ENCODE assay signal across 10 mouse cellular contexts in the genomic region with DNA sequence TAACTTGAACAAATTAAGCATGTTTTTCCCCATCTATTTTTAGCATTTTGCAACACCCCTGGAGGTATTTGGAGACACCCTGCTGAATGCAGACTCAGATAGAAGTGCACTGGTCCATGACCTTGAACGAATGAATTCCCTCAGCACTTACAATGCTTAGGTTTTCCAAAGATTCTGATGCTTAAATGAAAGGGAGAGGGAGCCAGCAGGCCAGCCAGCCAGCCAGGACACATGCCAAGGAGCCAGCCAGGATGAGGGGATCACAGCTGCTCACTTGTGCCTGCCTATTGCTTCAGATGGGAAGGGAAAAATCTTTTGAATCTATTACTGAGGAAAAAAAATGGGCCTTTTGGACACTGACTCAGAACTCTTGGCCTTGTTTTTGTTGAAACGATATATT.
DNase-seq lines count a peak whose midpoint lies in the region; ATAC-seq lines count a peak whose summit lies in the region.
"Had no signal": no experiment of that assay in that cellular context is flagged by ENCODE, and none has a peak within 500 bp of the region (broad histone marks: within the 10 kb centered on the region; RNA-seq: fewer than 3 reads in every experiment).

No protein-coding gene starts in this region.

- no peaks in the 10 kb centered on the region for H3K27me3 ChIP-seq in midbrain, embryonic 14.5 days (ENCODE audit: control insufficient read depth, insufficient read depth, low read length)
- no peaks in the 10 kb centered on the region for H3K27me3 ChIP-seq in midbrain, embryonic 13.5 days
- H3K27me3 ChIP-seq: megakaryocyte, embryonic 14.5 days had no signal

- H3K36me3 ChIP-seq in midbrain, embryonic 14.5 days (ENCODE audit: control insufficient read depth, insufficient read depth, low read length): no peaks in the 10 kb centered on the region
- H3K36me3 ChIP-seq in midbrain, embryonic 13.5 days: no peaks in the 10 kb centered on the region

- ATAC-seq in midbrain, embryonic 14.5 days (ENCODE audit: low FRiP score, low TSS enrichment): no peak
- ATAC-seq in midbrain, embryonic 13.5 days: no peak

- 53% methylated on average over 2 of the region's 2 CpGs for WGBS in midbrain, embryonic 14.5 days
- 59% methylated on average over 2 of the region's 2 CpGs for WGBS in midbrain, embryonic 13.5 days

- H3K9me3 ChIP-seq in midbrain, embryonic 14.5 days (ENCODE audit: control insufficient read depth, low read length): no peaks in the 10 kb centered on the region
- no peaks in the 10 kb centered on the region for H3K9me3 ChIP-seq in midbrain, embryonic 13.5 days
- H3K9me3 ChIP-seq: megakaryocyte, embryonic 14.5 days had no signal

- no peak overlapping the region for H3K9ac ChIP-seq in midbrain, embryonic 14.5 days (replicated peaks; ENCODE audit: low read length)
- no peak overlapping the region for H3K9ac ChIP-seq in midbrain, embryonic 13.5 days (replicated peaks)

- H3K27ac ChIP-seq in midbrain, embryonic 14.5 days (replicated peaks; ENCODE audit: low read depth, low read length): no peak overlapping the region
- no peak overlapping the region for H3K27ac ChIP-seq in midbrain, embryonic 13.5 days

- no peak overlapping the region for H3K4me2 ChIP-seq in midbrain, embryonic 14.5 days (ENCODE audit: low read length)
- H3K4me2 ChIP-seq in midbrain, embryonic 13.5 days (replicated peaks): no peak overlapping the region

- peak; percentile 23 to 59 for DNase-seq in cerebellum, postnatal 25 days
- no peak for DNase-seq in cerebellum, adult 11-12 months
- peak; percentile 23 for DNase-seq in midbrain, embryonic 14.5 days
- peak; percentile 56 for DNase-seq in gastrocnemius, postnatal 14 days
- peak; percentile 18 to 51 for DNase-seq in layer of hippocampus, postnatal 10 days (ENCODE audit: low spot score in 2 of 2)
- no peak for DNase-seq in liver
- DNase-seq in kidney, adult 18-20 months: no peak
- DNase-seq: kidney, adult 8-10 months had no signal

- intact Hi-C loops in gastrocnemius, postnatal 14 days (cut with DNase I; ENCODE audit: low total_unique reads): no loop called here

- H3K4me1 ChIP-seq in midbrain, embryonic 14.5 days (ENCODE audit: control insufficient read depth, insufficient read depth, low read length): no peaks in the 10 kb centered on the region
- H3K4me1 ChIP-seq in midbrain, embryonic 13.5 days (replicated peaks): no peaks in the 10 kb centered on the region
- H3K4me1 ChIP-seq: megakaryocyte, embryonic 14.5 days had no signal

- H3K4me3 ChIP-seq in midbrain, embryonic 14.5 days (replicated peaks; ENCODE audit: low read depth, low read length): no peak overlapping the region
- no peak overlapping the region for H3K4me3 ChIP-seq in midbrain, embryonic 13.5 days (replicated peaks)
- H3K4me3 ChIP-seq: megakaryocyte, embryonic 14.5 days had no signal

Comparison
In these comparisons a context has a peak if more than half of its experiments do, and no peak if none do; other contexts are left out.
1. DNase-seq: peak in cerebellum, postnatal 25 days (2 of 2), midbrain, embryonic 14.5 days (single experiment), gastrocnemius, postnatal 14 days (single experiment) and layer of hippocampus, postnatal 10 days (2 of 2); none in cerebellum, adult 11-12 months (single experiment), liver (single experiment) and kidney, adult 18-20 months (single experiment).